Mouse (Mus musculus) intestine, postnatal 0 days (tissue): Measurements from ENCODE around the gene Flot2. TPM values are rescaled to one million over a fixed set of nuclear protein-coding genes. Genes with fewer than 3 reads are reported as not detected.

Experiments used
- ATAC-seq: fragments of 200-750 bp; cut with Nextera tagmentation; 2 replicates; pipeline ENCODE4 v1.8.0; 2017; ENCODE audit warnings: mild to moderate bottlenecking, moderate TSS enrichment, moderate library complexity
- H3K27ac ChIP-seq: fragments of 300-500 bp; sonication (generic); 2 replicates; pipeline ENCODE4 v1.5.1; 2014; ENCODE audit warnings: mild to moderate bottlenecking, low read depth, low read length, moderate library complexity
- H3K27me3 ChIP-seq: fragments of 300-500 bp; sonication (generic); replicated peaks from 2 replicates; pipeline ENCODE4 v1.6.1; 2014; ENCODE audit warnings: low read length, mixed read lengths; ENCODE audit not compliant: control insufficient read depth, insufficient read depth
- H3K36me3 ChIP-seq: fragments of 300-500 bp; sonication (generic); 2 replicates; pipeline ENCODE4 v1.6.1; 2014; ENCODE audit warnings: mild to moderate bottlenecking, moderate library complexity; ENCODE audit not compliant: control insufficient read depth, insufficient read depth
- H3K4me1 ChIP-seq: fragments of 300-500 bp; sonication (generic); replicated peaks from 2 replicates; pipeline ENCODE4 v1.6.1; 2014; ENCODE audit warnings: antibody characterized with exemption, low read length, mixed read lengths; ENCODE audit not compliant: control insufficient read depth, insufficient read depth
- H3K4me2 ChIP-seq: fragments of 300-500 bp; sonication (generic); replicated peaks from 2 replicates; pipeline ENCODE4 v1.6.1; 2014; ENCODE audit warnings: low read depth, mild to moderate bottlenecking, moderate library complexity
- H3K4me3 ChIP-seq: fragments of 300-500 bp; sonication (generic); 2 replicates; pipeline ENCODE4 v1.5.1; 2014; ENCODE audit warnings: low read depth, low read length
- H3K9ac ChIP-seq: fragments of 300-500 bp; sonication (generic); 2 replicates; pipeline ENCODE4 v1.6.1; 2014; ENCODE audit warnings: mild to moderate bottlenecking, low read depth, low read length
- H3K9me3 ChIP-seq: fragments of 300-500 bp; sonication (generic); 2 replicates; pipeline ENCODE4 v1.6.1; 2016; ENCODE audit warnings: mixed run types; ENCODE audit not compliant: control insufficient read depth
- CTCF ChIP-seq: sonication (generic); IDR thresholded peaks from 2 replicates; pipeline ENCODE4 v1.5.1; 2016; ENCODE audit warnings: low read depth, mild to moderate bottlenecking, control low read depth, antibody characterized with exemption, moderate library complexity
- WGBS: fragments of 180-500 bp; shearing (Covaris S2); extraction: QIAGEN DNeasy Blood & Tissue Kit; methylation state at CpG from one replicate; pipeline ENCODE4 v1.1.7; 2014; 5-methylcytosine and 5-hydroxymethylcytosine counted together
- polyA plus RNA-seq: library from polyadenylated mRNA; unstranded; fragments of >200 nt; fragmentation: Nextera tagmentation; extraction: Ambion mirVana; gene quantifications from 2 replicates; pipeline ENCODE4 v1.2.1, GENCODE M21; 2015

Gene Flot2
- polyA plus RNA-seq, 1 experiment from 2014 or later, result 23.3 TPM

DNA sequence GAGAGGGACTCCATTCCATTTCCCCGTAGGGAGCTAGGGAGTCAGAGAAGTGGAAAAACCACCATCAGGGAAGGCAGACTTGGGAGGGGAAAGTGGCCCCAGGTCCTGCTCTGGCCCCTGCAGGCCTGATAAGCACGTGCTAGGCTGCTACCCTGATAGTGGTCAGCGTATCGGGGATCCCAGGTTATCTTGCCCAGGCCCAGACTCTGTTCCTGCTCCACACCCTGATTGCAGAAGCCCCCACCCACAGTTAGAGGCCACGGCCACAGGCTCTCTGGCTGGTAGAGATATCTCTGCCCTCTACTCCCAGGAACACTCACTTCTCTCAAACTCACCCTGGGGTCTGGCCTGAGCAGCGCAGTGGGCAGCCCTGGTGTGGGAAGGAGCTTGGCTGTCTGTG lies 31.9 kb downstream of the Flot2 start:
- H3K4me2 ChIP-seq, result no peak overlapping the region
- WGBS, result 62% methylated on average over 6 of the region's 6 CpGs
- no peak overlapping the region for H3K27ac ChIP-seq
- H3K36me3 ChIP-seq, result peaks cover 23% of the 10 kb centered on the region
- no peaks in the 10 kb centered on the region for H3K9me3 ChIP-seq
- H3K4me3 ChIP-seq, result no peak overlapping the region
- no peaks in the 10 kb centered on the region; the same call in 1 of the 2 replicates for H3K4me1 ChIP-seq
- ATAC-seq, result no peak
- H3K9ac ChIP-seq, result no peak overlapping the region
- TF ChIP-seq CTCF, result no peak
- no peaks in the 10 kb centered on the region for H3K27me3 ChIP-seq

DNA sequence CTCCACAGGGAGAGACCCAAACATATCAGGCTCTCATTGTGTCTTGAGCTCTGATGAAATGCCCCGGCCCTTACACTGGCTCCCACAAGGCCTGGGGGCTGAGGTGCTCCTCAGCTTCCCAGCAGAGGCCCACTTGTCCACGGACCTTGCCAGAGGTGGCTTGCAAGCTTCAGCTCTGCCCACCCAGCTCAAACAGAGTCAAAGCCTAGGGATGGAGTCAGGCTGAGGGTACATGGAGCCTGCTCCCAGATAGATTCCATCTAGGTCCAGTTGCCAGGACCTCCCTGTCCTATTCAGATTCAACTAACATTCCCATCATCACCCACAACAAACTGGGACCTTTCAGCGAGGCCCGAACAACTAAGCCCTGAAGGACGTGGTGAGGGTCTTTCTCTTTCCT lies 34.2 kb downstream of the Flot2 start:
- Histone ChIP-seq H3K9me3 (no peaks in the 10 kb centered on the region), H3K4me3 (no peak overlapping the region), H3K4me2 (no peak overlapping the region), H3K27ac (no peak overlapping the region), H3K9ac (no peak overlapping the region), H3K36me3 (peaks cover 39% of the 10 kb centered on the region), H3K4me1 (no peaks in the 10 kb centered on the region; the same call in 1 of the 2 replicates), H3K27me3 (no peaks in the 10 kb centered on the region)
- no peak for ATAC-seq
- 87% methylated on average over 5 of the region's 5 CpGs for WGBS
- no peak for TF ChIP-seq CTCF

DNA sequence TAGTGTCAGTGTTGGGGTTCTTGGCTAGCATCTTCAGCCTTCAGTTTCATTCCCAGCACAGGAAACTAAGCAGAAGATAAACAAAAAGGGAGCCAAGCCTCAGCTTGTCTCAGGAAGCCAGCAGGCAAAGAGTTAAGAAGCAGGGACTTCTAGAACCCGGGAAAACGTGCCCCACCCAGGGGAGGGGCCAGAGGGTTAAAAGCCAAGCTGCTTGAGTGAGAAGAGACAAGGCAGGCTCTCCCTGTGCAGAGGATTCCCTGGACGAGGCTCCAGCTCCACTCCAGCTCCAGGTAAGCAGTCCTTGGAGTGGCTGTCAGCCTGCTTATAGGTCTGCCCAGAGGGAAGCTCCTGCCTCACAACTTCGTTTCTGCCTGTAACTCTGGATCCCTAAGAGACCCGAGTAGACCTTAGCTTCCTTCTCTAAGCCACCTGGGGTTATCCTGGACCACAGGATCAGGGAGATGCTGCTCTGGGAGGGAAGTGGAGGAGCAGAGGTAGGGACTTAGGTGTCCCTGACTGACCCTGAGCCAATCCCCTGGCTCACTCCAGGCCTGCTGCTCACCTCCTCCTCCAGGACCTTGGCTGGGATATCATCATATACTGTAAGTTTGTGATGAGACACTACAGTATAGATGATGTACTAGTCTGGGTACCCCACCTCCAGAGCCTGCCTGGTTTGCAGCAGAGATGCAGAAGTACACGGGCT lies 34.8 kb downstream of the Flot2 start:
- 27% methylated on average over 6 of the region's 6 CpGs for WGBS

DNA sequence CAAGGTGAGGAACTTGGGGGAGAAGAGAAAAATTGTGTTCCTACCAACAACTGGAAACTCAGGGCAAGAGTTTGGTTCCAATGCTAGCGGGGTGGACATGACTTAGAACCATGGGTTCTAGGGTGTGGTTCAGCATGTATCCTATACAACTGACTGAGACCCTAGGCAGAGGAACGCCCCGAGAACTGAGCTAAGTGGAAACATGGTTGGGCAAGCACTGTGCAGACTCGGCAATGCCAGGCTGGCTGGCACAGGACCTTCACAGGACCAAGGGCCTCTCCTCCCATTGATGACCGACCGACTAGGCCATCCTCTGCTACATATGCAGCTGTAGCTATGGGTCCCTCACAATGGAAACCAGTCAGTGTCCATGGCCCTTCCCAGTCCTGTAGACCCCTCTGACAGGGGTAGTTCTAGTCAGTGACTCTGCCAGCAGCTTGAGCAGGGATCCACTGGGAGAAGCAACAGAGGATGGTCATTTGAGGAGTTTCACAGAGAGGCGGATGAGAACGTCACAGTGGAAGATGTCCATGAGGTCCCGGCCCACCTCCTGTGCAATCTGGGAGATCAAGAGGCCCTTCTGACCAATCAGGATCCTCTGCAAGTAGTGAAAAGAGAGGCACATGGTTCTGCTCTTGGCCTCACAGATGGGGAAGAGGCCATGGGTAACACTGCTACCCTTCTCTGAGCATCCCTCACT lies 36.0 kb downstream of the Flot2 start:
- Histone ChIP-seq H3K36me3 (peaks cover 41% of the 10 kb centered on the region), H3K4me2 (no peak overlapping the region), H3K27ac (no peak overlapping the region), H3K9ac (no peak overlapping the region), H3K4me3 (no peak overlapping the region), H3K4me1 (no peaks in the 10 kb centered on the region), H3K9me3 (no peaks in the 10 kb centered on the region), H3K27me3 (no peaks in the 10 kb centered on the region)
- no peak for TF ChIP-seq CTCF
- WGBS, result 97% methylated on average over 9 of the region's 9 CpGs
- ATAC-seq, result no peak

More for the DNA sequence above, 34.8 kb downstream of the Flot2 start:
- Histone ChIP-seq H3K36me3 (peaks cover 41% of the 10 kb centered on the region), H3K9me3 (no peaks in the 10 kb centered on the region), H3K4me2 (no peak overlapping the region), H3K27me3 (no peaks in the 10 kb centered on the region), H3K4me3 (no peak overlapping the region), H3K4me1 (no peaks in the 10 kb centered on the region; the same call in 1 of the 2 replicates), H3K9ac (no peak overlapping the region), H3K27ac (no peak overlapping the region)
- no peak for TF ChIP-seq CTCF
- ATAC-seq, result no peak

DNA sequence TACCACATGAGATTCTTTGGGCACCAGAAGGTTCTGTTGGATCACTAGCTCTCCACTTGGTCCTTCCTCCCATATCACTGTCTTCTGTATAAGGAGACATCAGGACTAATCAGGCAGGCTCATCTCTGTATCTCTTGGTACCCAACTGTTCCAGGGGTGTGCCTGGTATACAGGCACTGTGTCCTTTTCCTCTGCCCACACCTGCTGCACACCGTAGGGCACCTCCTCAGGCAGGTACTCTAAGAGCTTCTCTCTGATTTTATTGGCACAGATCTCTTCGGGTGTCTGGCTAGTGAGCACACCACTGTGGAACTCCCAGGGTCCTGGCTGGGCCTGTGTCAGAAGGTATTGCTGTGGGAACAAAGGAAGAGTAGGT lies 36.5 kb downstream of the Flot2 start:
- Histone ChIP-seq H3K4me2 (no peak overlapping the region), H3K9ac (no peak overlapping the region), H3K4me1 (no peaks in the 10 kb centered on the region), H3K27ac (no peak overlapping the region), H3K36me3 (peaks cover 41% of the 10 kb centered on the region), H3K9me3 (no peaks in the 10 kb centered on the region), H3K27me3 (no peaks in the 10 kb centered on the region), H3K4me3 (no peak overlapping the region)
- no peak for ATAC-seq
- WGBS, result 84% methylated on average over 2 of the region's 2 CpGs
- no peak for TF ChIP-seq CTCF

DNA sequence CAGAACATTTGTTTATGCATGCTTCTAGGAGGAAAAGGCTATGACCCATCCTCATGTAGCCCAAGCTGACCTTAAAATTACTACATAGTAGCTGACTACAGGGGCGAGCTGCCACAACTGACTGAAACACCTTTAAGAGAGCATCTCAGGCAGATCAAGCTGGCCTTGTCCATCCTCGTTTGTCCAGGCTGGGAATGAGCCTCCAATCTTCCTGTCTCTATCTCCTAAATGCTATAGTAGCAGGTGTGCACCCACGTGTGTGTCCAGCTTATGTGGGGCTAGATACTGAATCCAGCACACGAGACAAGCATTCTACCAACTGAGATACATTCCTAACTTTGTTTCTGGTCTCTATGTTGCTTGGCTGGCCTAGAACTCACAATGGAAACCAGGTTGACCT lies 36.9 kb downstream of the Flot2 start:
- H3K36me3 ChIP-seq, result peaks cover 41% of the 10 kb centered on the region
- WGBS, result 93% methylated on average over 4 of the region's 4 CpGs

More for the DNA sequence above, 36.9 kb downstream of the Flot2 start:
- Histone ChIP-seq H3K9me3 (no peaks in the 10 kb centered on the region), H3K4me3 (no peak overlapping the region), H3K4me2 (no peak overlapping the region), H3K9ac (no peak overlapping the region), H3K27me3 (no peaks in the 10 kb centered on the region), H3K4me1 (0 out of 2 replicates have a peak, but pooled peaks cover under 1% of the 10 kb centered on the region), H3K27ac (no peak overlapping the region)
- no peak for ATAC-seq
- no peak for TF ChIP-seq CTCF
